Mouse (Mus musculus) kidney, adult 2 months (tissue): Measurements from ENCODE around the gene Gm10234. TPM values are rescaled to one million over a fixed set of nuclear protein-coding genes. Genes with fewer than 3 reads are reported as not detected.

Source experiments
- DNase-seq: peaks from one replicate; pipeline ENCODE4 v3.0.0; 2021
- H3K27ac ChIP-seq: fragments of 200-500 bp; 2 replicates; pipeline ENCODE4 v1.5.1; 2012; ENCODE audit warnings: low read depth, low read length, control low read depth, inconsistent platforms; ENCODE audit not compliant: insufficient read depth
- H3K27me3 ChIP-seq: fragments of 200-500 bp; replicated peaks from 2 replicates; pipeline ENCODE4 v1.6.1; 2012; ENCODE audit warnings: mild to moderate bottlenecking, moderate library complexity, low read length, inconsistent platforms; ENCODE audit not compliant: control insufficient read depth, insufficient read depth
- H3K36me3 ChIP-seq: fragments of 200-500 bp; 2 replicates; pipeline ENCODE4 v1.6.1; 2012; ENCODE audit warnings: mild to moderate bottlenecking, moderate library complexity, low read length, inconsistent platforms; ENCODE audit not compliant: control insufficient read depth, insufficient read depth
- H3K4me1 ChIP-seq: fragments of 200-500 bp; 2 replicates; pipeline ENCODE4 v1.6.1; 2011; ENCODE audit warnings: low read length; ENCODE audit not compliant: control insufficient read depth, insufficient read depth
- H3K4me3 ChIP-seq: fragments of 200-500 bp; 2 replicates; pipeline ENCODE4 v1.5.1; 2011; ENCODE audit warnings: mild to moderate bottlenecking, low read depth, low read length, control low read depth; ENCODE audit not compliant: insufficient read depth
- CTCF ChIP-seq: fragments of 200-500 bp; conservative IDR thresholded peaks from 2 replicates; pipeline ENCODE4 v1.5.1; 2011; ENCODE audit warnings: low read depth, mild to moderate bottlenecking, control low read depth, low read length, moderate library complexity, mixed read lengths; ENCODE audit not compliant: insufficient read depth, insufficient read length
- POLR2A ChIP-seq: fragments of 200-500 bp; IDR thresholded peaks from one replicate; pipeline ENCODE4 v1.6.1; 2011; ENCODE audit warnings: low read depth, low read length, control low read depth
- WGBS: fragments of 180-500 bp; shearing (Covaris S2); methylation state at CpG from one replicate; pipeline ENCODE4 v1.1.7; 2018; 5-methylcytosine and 5-hydroxymethylcytosine counted together
- polyA plus RNA-seq: library from polyadenylated mRNA; depleted of rRNA; stranded (reverse); fragments of >200 nt; gene quantifications from 2 replicates; pipeline ENCODE4 v1.2.3, GENCODE M21; 2012; rRNA removed

Gm10234 gene
- polyA plus RNA-seq, 1 experiment, result not detected

- Histone ChIP-seq H3K4me3 (no peak overlapping the region), H3K27me3 (no peaks in the 10 kb centered on the region), H3K27ac (no peak overlapping the region), H3K36me3 (no peaks in the 10 kb centered on the region), H3K4me1 (no peaks in the 10 kb centered on the region)
- 88% methylated on average over 7 of the region's 7 CpGs for WGBS
- no peak for TF ChIP-seq CTCF
- TF ChIP-seq POLR2A, result no peak
- DNase-seq, result no peak
These were observed 31.1 kb downstream of the Gm10234 start for GRCm38 (mm10) chr6:95353043-95353442.

- TF ChIP-seq POLR2A (no peak), CTCF (no peak)
These were observed 32.0 kb downstream of the Gm10234 start for GRCm38 (mm10) chr6:95353886-95354285.

GRCm38 (mm10) chr6:95360084-95360483 is 38.2 kb downstream of the Gm10234 start:
- H3K36me3 ChIP-seq, result no peaks in the 10 kb centered on the region
- WGBS, result 87% methylated on average over 5 of the region's 5 CpGs
- H3K27ac ChIP-seq, result no peak overlapping the region
- DNase-seq, result no peak
- H3K27me3 ChIP-seq, result no peaks in the 10 kb centered on the region
- no peak overlapping the region for H3K4me3 ChIP-seq
- TF ChIP-seq POLR2A, result no peak
- no peak for TF ChIP-seq CTCF
- no peaks in the 10 kb centered on the region for H3K4me1 ChIP-seq

More at GRCm38 (mm10) chr6:95353886-95354285, 32.0 kb downstream of the Gm10234 start:
- DNase-seq, result no peak
- Histone ChIP-seq H3K4me1 (no peaks in the 10 kb centered on the region), H3K36me3 (no peaks in the 10 kb centered on the region), H3K4me3 (no peak overlapping the region), H3K27me3 (no peaks in the 10 kb centered on the region), H3K27ac (no peak overlapping the region)
- WGBS, result 78% methylated on average over 1 of the region's 1 CpGs

GRCm38 (mm10) chr6:95362707-95363106 is 40.8 kb downstream of the Gm10234 start:
- H3K36me3 ChIP-seq, result no peaks in the 10 kb centered on the region
- 64% methylated on average over 5 of the region's 5 CpGs for WGBS
- TF ChIP-seq POLR2A, result no peak
- no peak for TF ChIP-seq CTCF

GRCm38 (mm10) chr6:95371811-95372210 is 49.9 kb downstream of the Gm10234 start:
- H3K27me3 ChIP-seq, result no peaks in the 10 kb centered on the region
- no peak for TF ChIP-seq POLR2A
- TF ChIP-seq CTCF, result no peak
- H3K4me3 ChIP-seq, result no peak overlapping the region
- no peaks in the 10 kb centered on the region for H3K4me1 ChIP-seq
- H3K27ac ChIP-seq, result no peak overlapping the region
- DNase-seq, result no peak
- no peaks in the 10 kb centered on the region for H3K36me3 ChIP-seq
- WGBS, result 80% methylated on average over 4 of the region's 4 CpGs

More at GRCm38 (mm10) chr6:95362707-95363106, 40.8 kb downstream of the Gm10234 start:
- H3K27ac ChIP-seq, result no peak overlapping the region
- H3K27me3 ChIP-seq, result no peaks in the 10 kb centered on the region
- no peaks in the 10 kb centered on the region for H3K4me1 ChIP-seq
- DNase-seq, result no peak
- no peak overlapping the region for H3K4me3 ChIP-seq

Other genes with a start within 250 kb of the Gm10234 start
- gene Kbtbd8, start 204.9 kb upstream of the Gm10234 start, polyA plus RNA-seq, result 0.44 and 1.3 TPM in 2 replicates